Mouse (Mus musculus): ENCODE measurements at regions not wholly inside any gene's neighbourhood (a gene's known extent, or its start where the extent isn't known, plus 50 kb on each side); places are given as distances from the start of the nearest gene placed in this dataset.

DNA sequence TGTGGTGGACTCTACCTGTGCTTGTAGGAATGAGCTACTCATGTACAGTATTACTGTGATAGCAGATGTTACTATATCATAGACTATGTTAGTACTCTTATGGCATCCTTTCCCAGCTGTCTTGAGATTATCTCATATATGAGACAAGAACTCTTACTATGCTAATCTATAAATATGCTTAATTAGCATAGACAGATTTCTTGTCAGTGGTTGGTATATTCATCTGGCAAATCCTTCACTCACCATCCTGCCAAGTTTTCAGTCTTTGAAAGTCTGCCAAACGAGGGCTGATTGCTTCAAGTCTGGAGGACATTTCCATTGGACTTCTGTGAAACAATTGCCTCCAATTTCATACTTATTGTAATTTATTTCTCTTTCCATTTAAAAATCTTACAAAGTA, 323.4 kb upstream of the Tle1 start:
- no peak for TF ChIP-seq CTCF (IDR thresholded peaks at IDR 0.05; ENCODE audit: low read depth)
- TF ChIP-seq EP300 (optimal IDR thresholded peaks at IDR 0.05), result no peak

Measured in stomach, postnatal 0 days (tissue).